Mouse (Mus musculus): ENCODE results near the gene Jph3. TPM values are rescaled to one million over a fixed set of nuclear protein-coding genes. Genes with fewer than 3 reads are reported as not detected.

The Jph3 gene
- polyA plus RNA-seq, 1 experiment from 2014 or later: 0.65 TPM

- 66% methylated on average over 3 of the region's 3 CpGs for WGBS
- no peaks in the 10 kb centered on the region for H3K9me3 ChIP-seq (replicated peaks)
- peaks cover 9% of the 10 kb centered on the region; the same call in 1 of the 2 replicates for H3K4me1 ChIP-seq
Observed at GRCm38 (mm10) chr8:121705174-121705573, 24.2 kb upstream of the Jph3 start.

DNA sequence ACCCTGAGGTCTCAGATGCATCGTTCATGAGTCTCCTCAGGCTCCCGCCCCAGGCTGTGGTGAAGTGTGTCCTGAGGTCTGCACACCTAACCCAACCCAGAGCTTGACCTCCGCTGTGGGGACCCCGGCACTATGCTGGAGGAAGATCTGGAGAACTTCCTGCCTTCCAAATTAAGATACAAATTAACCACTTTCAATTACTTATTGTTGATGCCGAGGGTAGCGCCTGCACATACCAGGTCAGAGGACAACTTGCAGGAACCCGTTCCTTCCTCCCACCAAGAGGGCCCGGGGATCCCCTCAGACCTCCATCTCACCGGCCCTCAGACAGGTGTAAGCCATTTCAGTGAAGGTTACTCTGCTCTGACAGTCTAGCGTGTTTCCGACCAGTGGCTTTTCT lies 22.5 kb upstream of the Jph3 start:
- no peak for DNase-seq (ENCODE audit: low spot score)
- no peak overlapping the region for H3K4me3 ChIP-seq
- no peaks in the 10 kb centered on the region for H3K36me3 ChIP-seq
- WGBS: 90% methylated on average over 11 of the region's 11 CpGs
- H3K27me3 ChIP-seq (ENCODE audit: low read depth, poor library complexity, severe bottlenecking): 0 out of 2 replicates have a peak, but pooled peaks cover 11% of the 10 kb centered on the region
- H3K9me3 ChIP-seq (replicated peaks): no peaks in the 10 kb centered on the region
- no peak overlapping the region for H3K27ac ChIP-seq
- peaks cover 9% of the 10 kb centered on the region; the same call in 1 of the 2 replicates for H3K4me1 ChIP-seq

More at GRCm38 (mm10) chr8:121705174-121705573, 24.2 kb upstream of the Jph3 start:
- Histone ChIP-seq H3K4me3 (no peak overlapping the region), H3K36me3 (no peaks in the 10 kb centered on the region), H3K27ac (no peak overlapping the region), H3K27me3 (ENCODE audit: low read depth, poor library complexity, severe bottlenecking) (0 out of 2 replicates have a peak, but pooled peaks cover 11% of the 10 kb centered on the region)
- no peak for DNase-seq (ENCODE audit: low spot score)

DNA sequence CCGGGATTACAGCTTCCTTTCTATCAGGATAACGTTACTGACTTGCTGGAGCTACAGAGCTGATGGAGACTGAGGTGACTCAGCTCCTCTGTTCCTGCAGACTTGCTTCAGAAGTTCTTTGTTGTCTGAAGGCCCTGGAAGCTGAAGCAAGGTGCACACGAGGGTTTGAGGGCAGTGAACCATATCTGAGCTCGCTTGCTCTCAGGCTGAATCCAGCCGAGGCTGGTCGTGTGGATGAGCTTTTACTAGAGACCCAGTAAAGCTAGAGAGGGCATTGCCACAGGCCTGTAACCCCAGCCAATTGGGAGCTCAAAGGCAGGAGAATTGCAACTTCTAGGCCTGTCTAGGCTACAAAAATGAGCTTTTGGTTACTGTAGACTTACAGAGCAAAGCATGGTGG lies 21.0 kb upstream of the Jph3 start:
- Histone ChIP-seq H3K27ac (no peak overlapping the region), H3K9me3 (replicated peaks) (no peaks in the 10 kb centered on the region), H3K27me3 (ENCODE audit: low read depth, poor library complexity, severe bottlenecking) (peaks cover 14% of the 10 kb centered on the region), H3K36me3 (no peaks in the 10 kb centered on the region), H3K4me3 (no peak overlapping the region), H3K4me1 (peaks cover 9% of the 10 kb centered on the region; the same call in 1 of the 2 replicates)
- WGBS: 71% methylated on average over 6 of the region's 6 CpGs
- no peak for DNase-seq (ENCODE audit: low spot score)

DNA sequence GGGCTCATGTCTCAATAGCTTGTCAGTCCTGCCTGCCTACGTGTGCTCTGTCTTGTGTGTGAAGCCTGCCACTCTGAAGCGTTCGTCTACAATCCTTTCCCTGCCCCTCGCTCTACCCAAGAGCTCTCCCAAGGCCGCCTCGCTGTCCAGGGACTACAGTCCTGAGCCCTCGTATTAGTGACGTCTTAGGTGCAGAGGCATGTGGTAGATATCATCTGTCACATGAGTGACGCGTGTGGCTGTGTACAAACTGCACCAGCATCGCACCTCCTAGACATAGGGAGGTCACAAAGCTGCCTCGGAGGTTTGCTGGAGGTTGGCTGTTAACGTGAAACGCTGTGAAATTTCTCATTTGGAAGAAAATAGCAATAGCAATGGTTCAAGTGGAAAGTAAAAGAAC lies 11.9 kb upstream of the Jph3 start:
- no peak for DNase-seq (ENCODE audit: low spot score)
- no peaks in the 10 kb centered on the region for H3K36me3 ChIP-seq
- H3K27me3 ChIP-seq (ENCODE audit: low read depth, poor library complexity, severe bottlenecking): peaks cover 66% of the 10 kb centered on the region
- H3K27ac ChIP-seq: no peak overlapping the region
- H3K9me3 ChIP-seq (replicated peaks): no peaks in the 10 kb centered on the region
- 51% methylated on average over 14 of the region's 14 CpGs for WGBS
- 0 out of 2 replicates have a peak overlapping the region, but pooled peaks have one; percentile 0 for H3K4me3 ChIP-seq
- H3K4me1 ChIP-seq: peaks cover 30% of the 10 kb centered on the region

GRCm38 (mm10) chr8:121717982-121718425 lies 11.4 kb upstream of the Jph3 start:
- Histone ChIP-seq H3K4me1 (peaks cover 30% of the 10 kb centered on the region), H3K36me3 (no peaks in the 10 kb centered on the region), H3K27me3 (ENCODE audit: low read depth, poor library complexity, severe bottlenecking) (peaks cover 66% of the 10 kb centered on the region), H3K27ac (no peak overlapping the region), H3K9me3 (replicated peaks) (no peaks in the 10 kb centered on the region), H3K4me3 (0 out of 2 replicates have a peak overlapping the region, but pooled peaks have one; percentile 0)
- peak; percentile 88 for DNase-seq (ENCODE audit: low spot score)
- WGBS: 28% methylated on average over 12 of the region's 12 CpGs

DNA sequence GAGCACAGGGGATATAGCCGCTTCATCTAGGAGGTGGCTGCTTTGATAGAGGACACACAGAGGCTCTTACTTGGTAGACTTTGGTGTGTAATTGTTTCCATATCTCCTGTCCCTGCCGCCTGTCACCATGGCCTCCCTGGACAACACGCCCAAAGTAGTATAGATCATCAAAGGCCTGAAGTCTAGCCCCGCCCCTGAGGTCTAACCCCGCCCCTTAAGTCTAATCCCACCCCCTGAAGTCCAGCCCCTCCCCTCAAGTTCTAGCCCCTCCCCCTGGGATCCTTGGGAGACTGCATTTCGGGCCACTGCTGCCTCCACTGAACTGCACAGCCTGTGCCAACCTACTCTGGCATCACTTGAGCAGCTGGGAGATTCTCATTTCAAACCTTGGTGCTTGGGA lies 10.5 kb upstream of the Jph3 start:
- H3K9me3 ChIP-seq (replicated peaks): no peaks in the 10 kb centered on the region
- H3K4me1 ChIP-seq: peaks cover 30% of the 10 kb centered on the region
- DNase-seq (ENCODE audit: low spot score): no peak
- peaks cover 63% of the 10 kb centered on the region for H3K27me3 ChIP-seq (ENCODE audit: low read depth, poor library complexity, severe bottlenecking)
- no peaks in the 10 kb centered on the region for H3K36me3 ChIP-seq
- no peak overlapping the region for H3K4me3 ChIP-seq
- 52% methylated on average over 6 of the region's 6 CpGs for WGBS
- no peak overlapping the region for H3K27ac ChIP-seq

GRCm38 (mm10) chr8:121721072-121721471 lies 8.4 kb upstream of the Jph3 start:
- H3K36me3 ChIP-seq: no peaks in the 10 kb centered on the region
- H3K27me3 ChIP-seq (ENCODE audit: low read depth, poor library complexity, severe bottlenecking): peaks cover 59% of the 10 kb centered on the region
- DNase-seq (ENCODE audit: low spot score): no peak
- no peak overlapping the region for H3K4me3 ChIP-seq
- H3K27ac ChIP-seq: no peak overlapping the region
- WGBS: 67% methylated on average over 6 of the region's 6 CpGs
- peaks cover 19% of the 10 kb centered on the region for H3K4me1 ChIP-seq
- no peaks in the 10 kb centered on the region for H3K9me3 ChIP-seq (replicated peaks)

- Histone ChIP-seq H3K27me3 (ENCODE audit: low read depth, poor library complexity, severe bottlenecking) (peaks cover 62% of the 10 kb centered on the region), H3K36me3 (no peaks in the 10 kb centered on the region), H3K4me1 (peaks cover 2% of the 10 kb centered on the region; the same call in 1 of the 2 replicates), H3K4me3 (no peak overlapping the region), H3K9me3 (replicated peaks) (no peaks in the 10 kb centered on the region), H3K27ac (no peak overlapping the region)
- 76% methylated on average over 12 of the region's 12 CpGs for WGBS
- no peak for DNase-seq (ENCODE audit: low spot score)
Observed at GRCm38 (mm10) chr8:121723846-121724245, 5.6 kb upstream of the Jph3 start.

DNA sequence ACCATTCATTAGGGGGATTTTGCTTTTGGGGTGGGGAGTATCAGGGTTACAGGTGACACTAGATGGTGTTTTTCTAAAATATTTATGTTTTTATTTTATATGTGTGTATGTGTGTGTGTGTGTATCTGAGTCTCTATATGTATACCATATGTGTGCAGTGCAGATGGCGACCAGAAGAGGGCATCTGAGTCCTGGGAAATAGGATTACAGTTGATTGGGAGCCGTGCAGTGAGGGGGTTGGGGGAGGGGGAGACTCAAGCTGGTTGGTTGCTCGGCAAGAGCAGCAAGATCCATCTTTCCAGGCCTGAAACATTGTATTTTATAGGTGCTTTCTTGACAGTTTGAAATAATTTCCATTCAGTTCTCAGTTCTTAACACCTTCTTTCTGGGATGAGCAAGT lies 2.3 kb upstream of the Jph3 start:
- no peaks in the 10 kb centered on the region for H3K36me3 ChIP-seq
- H3K27me3 ChIP-seq (ENCODE audit: low read depth, poor library complexity, severe bottlenecking): peaks cover 77% of the 10 kb centered on the region
- H3K27ac ChIP-seq: no peak overlapping the region
- WGBS: 58% methylated on average over 3 of the region's 3 CpGs
- no peaks in the 10 kb centered on the region for H3K9me3 ChIP-seq (replicated peaks)
- no peak for DNase-seq (ENCODE audit: low spot score)
- peaks cover 19% of the 10 kb centered on the region for H3K4me1 ChIP-seq
- H3K4me3 ChIP-seq: no peak overlapping the region

DNA sequence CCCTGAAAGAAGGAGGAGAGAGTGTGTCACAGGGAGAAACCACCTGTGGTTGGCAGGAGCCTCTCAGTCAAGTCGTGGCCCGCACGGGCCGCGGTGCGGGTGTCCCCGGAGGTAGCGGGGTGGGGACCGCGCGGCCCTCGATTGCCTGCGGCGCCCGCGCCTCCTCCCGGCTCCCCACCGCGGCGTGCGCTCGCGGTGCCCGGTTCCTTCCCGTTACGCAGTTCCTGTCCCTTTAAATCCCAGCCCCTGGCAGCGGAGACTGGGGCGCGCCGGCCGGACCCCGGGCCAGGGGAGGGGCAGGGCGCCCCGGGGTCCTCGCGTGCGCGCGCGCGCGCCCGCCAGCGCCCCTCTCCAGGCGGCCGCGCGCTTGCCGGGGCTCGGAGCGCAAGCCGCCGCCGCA lies 331 bp downstream of the Jph3 start:
- peak overlapping the region; percentile 59 for H3K4me3 ChIP-seq
- WGBS: 9% methylated on average over 54 of the region's 54 CpGs
- no peaks in the 10 kb centered on the region for H3K9me3 ChIP-seq (replicated peaks)
- peaks cover 19% of the 10 kb centered on the region for H3K4me1 ChIP-seq
- H3K36me3 ChIP-seq: no peaks in the 10 kb centered on the region
- DNase-seq (ENCODE audit: low spot score): peak; percentile 35
- H3K27me3 ChIP-seq (ENCODE audit: low read depth, poor library complexity, severe bottlenecking): peaks cover 88% of the 10 kb centered on the region
- H3K27ac ChIP-seq: no peak overlapping the region

GRCm38 (mm10) chr8:121730170-121730569 lies 747 bp downstream of the Jph3 start:
- no peak overlapping the region for H3K27ac ChIP-seq
- DNase-seq (ENCODE audit: low spot score): peak; percentile 53
- 12% methylated on average over 60 of the region's 60 CpGs for WGBS

GRCm38 (mm10) chr8:121730646-121731045 lies 1.2 kb downstream of the Jph3 start:
- Histone ChIP-seq H3K4me1 (peaks cover 19% of the 10 kb centered on the region), H3K9me3 (replicated peaks) (no peaks in the 10 kb centered on the region), H3K27me3 (ENCODE audit: low read depth, poor library complexity, severe bottlenecking) (peaks cover 81% of the 10 kb centered on the region), H3K4me3 (peak overlapping the region; percentile 59), H3K36me3 (no peaks in the 10 kb centered on the region), H3K27ac (no peak overlapping the region)
- WGBS: under 1% methylated on average over 37 of the region's 37 CpGs
- peak; percentile 37 for DNase-seq (ENCODE audit: low spot score)

More at GRCm38 (mm10) chr8:121730170-121730569, 747 bp downstream of the Jph3 start:
- peak overlapping the region; percentile 59 for H3K4me3 ChIP-seq
- H3K27me3 ChIP-seq (ENCODE audit: low read depth, poor library complexity, severe bottlenecking): peaks cover 83% of the 10 kb centered on the region
- H3K9me3 ChIP-seq (replicated peaks): no peaks in the 10 kb centered on the region
- no peaks in the 10 kb centered on the region for H3K36me3 ChIP-seq
- H3K4me1 ChIP-seq: peaks cover 19% of the 10 kb centered on the region

GRCm38 (mm10) chr8:121731060-121731459 lies 1.6 kb downstream of the Jph3 start:
- Histone ChIP-seq H3K9me3 (replicated peaks) (no peaks in the 10 kb centered on the region), H3K36me3 (no peaks in the 10 kb centered on the region), H3K27me3 (ENCODE audit: low read depth, poor library complexity, severe bottlenecking) (peaks cover 77% of the 10 kb centered on the region), H3K4me1 (peaks cover 19% of the 10 kb centered on the region), H3K4me3 (peak overlapping the region; percentile 59; the same call in 1 of the 2 replicates), H3K27ac (no peak overlapping the region)
- WGBS: under 1% methylated on average over 11 of the region's 11 CpGs
- no peak for DNase-seq (ENCODE audit: low spot score)

All from limb, embryonic 10.5 days (tissue).